Mouse (Mus musculus) intestine, embryonic 14.5 days (tissue): ENCODE data around the gene Gm13539. TPM values are rescaled to one million over a fixed set of nuclear protein-coding genes. Genes with fewer than 3 reads are reported as not detected.
"Not testable (repeated sequence)": the region's sequence is repeated elsewhere in the genome, so short reads cannot be mapped to it uniquely, and the experiment has no call there.

Source experiments
- ATAC-seq: fragments of 200-750 bp; cut with Nextera tagmentation; replicated peaks from 2 replicates; pipeline ENCODE4 v1.8.0; 2017; ENCODE audit warnings: low read depth, moderate number of reproducible peaks, moderate TSS enrichment, moderate library complexity; ENCODE audit not compliant: low FRiP score, low TSS enrichment
- DNase-seq: peaks from one replicate; pipeline ENCODE4 v3.0.0-alpha.2; 2018; ENCODE audit warnings: low spot score
- H3K27ac ChIP-seq: fragments of 300-500 bp; sonication (generic); 2 replicates; pipeline ENCODE4 v1.5.1; 2014; ENCODE audit warnings: low read depth, mild to moderate bottlenecking, control low read depth
- H3K27me3 ChIP-seq: fragments of 300-500 bp; sonication (generic); replicated peaks from 2 replicates; pipeline ENCODE4 v1.6.1; 2014; ENCODE audit warnings: low read length, control low read depth; ENCODE audit not compliant: control insufficient read depth, insufficient read depth
- H3K36me3 ChIP-seq: fragments of 300-500 bp; sonication (generic); 2 replicates; pipeline ENCODE4 v1.6.1; 2014; ENCODE audit warnings: low read length, control low read depth; ENCODE audit not compliant: control insufficient read depth, insufficient read depth
- H3K4me1 ChIP-seq: fragments of 300-500 bp; sonication (generic); replicated peaks from 2 replicates; pipeline ENCODE4 v1.6.1; 2014; ENCODE audit warnings: low read length, control low read depth, mixed read lengths; ENCODE audit not compliant: control insufficient read depth, insufficient read depth
- H3K4me2 ChIP-seq: fragments of 300-500 bp; sonication (generic); 2 replicates; pipeline ENCODE4 v1.6.1; 2014; ENCODE audit warnings: low read length
- H3K4me3 ChIP-seq: fragments of 300-500 bp; sonication (generic); 2 replicates; pipeline ENCODE4 v1.5.1; 2014; ENCODE audit warnings: low read depth, low read length, control low read depth, mixed read lengths
- H3K9ac ChIP-seq: fragments of 300-500 bp; sonication (generic); 2 replicates; pipeline ENCODE4 v1.6.1; 2014; ENCODE audit warnings: mild to moderate bottlenecking, low read length
- H3K9me3 ChIP-seq: fragments of 300-500 bp; sonication (generic); 2 replicates; pipeline ENCODE4 v1.6.1; 2016; ENCODE audit warnings: low read length, control low read depth; ENCODE audit not compliant: control insufficient read depth
- WGBS: fragments of 180-500 bp; shearing (Covaris S2); extraction: QIAGEN DNeasy Blood & Tissue Kit; methylation state at CpG from one replicate; pipeline ENCODE4 v1.1.7; 2014; 5-methylcytosine and 5-hydroxymethylcytosine counted together
- polyA plus RNA-seq: library from polyadenylated mRNA; unstranded; fragments of >200 nt; fragmentation: Nextera tagmentation; extraction: Ambion mirVana; gene quantifications from 2 replicates; pipeline ENCODE4 v1.2.1, GENCODE M21; 2014

Gm13539 gene
- polyA plus RNA-seq = not detected in 2 replicates

DNA sequence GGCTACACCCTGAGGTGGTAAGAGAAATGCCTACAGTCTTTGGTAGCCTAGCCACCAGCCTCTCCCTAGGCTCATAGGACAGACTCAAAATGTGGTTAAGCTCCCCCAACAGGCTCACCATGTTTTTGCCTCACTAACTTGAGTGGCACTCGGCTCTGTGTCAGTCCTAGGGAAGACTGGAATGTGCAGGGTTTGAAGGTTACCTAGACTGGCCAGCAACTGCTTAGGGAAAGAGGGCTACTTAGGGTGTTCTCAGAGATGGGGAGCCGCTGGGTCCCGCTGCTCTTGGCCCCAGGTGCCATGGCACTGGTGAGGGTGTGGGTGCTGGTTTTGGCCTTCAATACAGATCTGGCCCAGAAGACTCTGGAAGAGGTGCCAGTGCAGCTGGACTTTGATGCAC lies at the start of gene Gm13539:
TSS of gene Gm13539 (plus strand) at position 301 of the 400 bp plus-strand sequence.
- no peak within 1 kb of the TSS for H3K4me3 ChIP-seq
- ATAC-seq (no peak), DNase-seq (no peak)
- peaks cover 5% of the 10 kb centered on the region; the same call in 1 of the 2 replicates for H3K4me1 ChIP-seq
- H3K9me3 ChIP-seq = no peaks in the 10 kb centered on the region
- H3K9ac ChIP-seq = no peak within 1 kb of the TSS
- no peak within 1 kb of the TSS for H3K27ac ChIP-seq
- 84% methylated on average over 3 of the region's 3 CpGs for WGBS
- H3K27me3 ChIP-seq = no peaks in the 10 kb centered on the region
- H3K36me3 ChIP-seq = no peaks in the 10 kb centered on the region
- no peak within 1 kb of the TSS for H3K4me2 ChIP-seq

DNA sequence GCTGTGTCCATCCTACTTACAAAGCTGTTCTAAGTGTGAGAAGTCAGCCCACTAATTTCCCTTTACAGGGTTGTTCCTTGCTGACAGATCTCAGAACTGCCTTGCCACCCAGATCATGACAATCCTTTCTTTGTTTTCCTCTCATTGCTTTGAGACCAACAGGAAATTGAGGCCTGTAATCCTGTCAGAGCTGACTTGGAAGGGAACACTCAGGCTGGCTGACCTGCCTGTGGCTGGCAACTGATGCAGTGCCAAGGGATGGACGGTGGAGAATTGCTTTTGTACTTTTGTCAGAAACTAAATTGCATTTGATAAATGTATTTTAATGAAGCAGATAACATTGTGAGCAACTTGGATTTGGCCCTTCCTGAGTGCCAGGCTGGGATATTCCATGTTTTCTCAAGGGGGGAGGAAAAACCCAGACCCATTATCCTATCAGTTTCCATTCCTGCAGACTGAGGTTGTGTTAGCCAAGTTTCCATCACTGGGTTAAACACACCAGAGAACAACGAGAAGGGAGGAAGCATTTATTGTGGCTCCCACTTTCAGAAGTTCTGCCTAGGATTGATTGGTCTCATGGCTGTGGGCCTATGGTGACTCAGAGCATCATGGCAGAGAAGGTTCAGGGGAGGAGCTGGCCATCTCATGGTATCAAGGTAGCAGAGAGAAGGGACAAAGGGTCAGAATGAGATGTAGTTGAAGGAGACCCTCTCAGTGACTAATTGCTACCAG lies 48.7 kb upstream of the Gm13539 start:
- 57% methylated on average over 2 of the region's 2 CpGs for WGBS
- no peaks in the 10 kb centered on the region for H3K27me3 ChIP-seq
- DNase-seq = no peak
- no peaks in the 10 kb centered on the region for H3K4me1 ChIP-seq
- H3K4me3 ChIP-seq = no peak overlapping the region
- H3K36me3 ChIP-seq = no peaks in the 10 kb centered on the region
- no peak overlapping the region for H3K4me2 ChIP-seq
- no peak for ATAC-seq
- no peak overlapping the region for H3K27ac ChIP-seq
- H3K9ac ChIP-seq = no peak overlapping the region
- no peaks in the 10 kb centered on the region for H3K9me3 ChIP-seq

DNA sequence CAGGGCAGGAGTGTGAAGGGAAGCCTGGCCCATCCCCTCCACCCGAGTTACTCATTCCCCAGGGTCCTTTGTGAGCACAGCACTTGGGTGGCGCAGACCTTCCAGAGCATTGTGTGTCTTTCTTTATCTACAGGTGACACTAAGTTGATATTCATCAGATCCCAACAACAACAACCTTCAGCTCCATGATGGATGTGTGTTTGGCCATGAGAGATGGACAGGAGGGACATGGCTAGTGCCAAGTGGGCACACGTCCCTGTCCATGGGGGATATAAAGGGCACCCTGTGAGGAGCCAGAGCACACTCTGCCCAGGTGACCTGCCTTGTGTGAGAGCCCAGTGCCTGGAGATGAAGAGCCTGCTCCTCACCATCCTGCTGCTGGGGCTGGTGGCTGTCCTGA lies 45.3 kb upstream of the Gm13539 start, which contains the start of gene Obp2b:
TSS of gene Obp2b (plus strand) at position 301 of the 400 bp plus-strand sequence.
- not testable (repeated sequence) for H3K36me3 ChIP-seq, H3K4me3 ChIP-seq, H3K9me3 ChIP-seq, H3K4me2 ChIP-seq, H3K27me3 ChIP-seq, H3K4me1 ChIP-seq, H3K9ac ChIP-seq, ATAC-seq, H3K27ac ChIP-seq, DNase-seq
- 76% methylated on average over 3 of the region's 3 CpGs for WGBS

DNA sequence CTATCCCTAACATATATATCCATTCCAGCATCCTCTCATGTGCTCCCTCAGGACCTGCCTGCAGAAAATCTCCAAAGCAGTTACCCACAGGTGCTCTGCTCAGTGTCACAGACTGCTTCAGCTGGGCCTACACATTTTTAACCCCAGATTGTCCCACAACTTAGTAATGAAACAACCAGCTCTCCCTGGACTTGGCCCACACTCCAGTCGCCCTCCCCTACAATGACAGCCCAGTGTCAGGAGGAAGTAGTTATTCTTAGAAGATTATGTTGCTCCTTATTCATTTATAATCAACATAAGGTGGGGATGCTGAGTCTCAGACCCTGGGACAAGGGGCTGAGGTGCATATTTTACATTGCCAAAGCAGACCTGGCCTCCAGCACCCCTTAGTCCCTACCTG lies 40.4 kb upstream of the Gm13539 start:
- Histone ChIP-seq H3K27ac (no peak overlapping the region), H3K4me2 (no peak overlapping the region), H3K9me3 (no peaks in the 10 kb centered on the region), H3K4me3 (no peak overlapping the region), H3K4me1 (no peaks in the 10 kb centered on the region), H3K36me3 (no peaks in the 10 kb centered on the region), H3K27me3 (no peaks in the 10 kb centered on the region), H3K9ac (no peak overlapping the region)
- ATAC-seq (no peak), DNase-seq (no peak)
- WGBS = 58% methylated on average over 1 of the region's 1 CpGs

DNA sequence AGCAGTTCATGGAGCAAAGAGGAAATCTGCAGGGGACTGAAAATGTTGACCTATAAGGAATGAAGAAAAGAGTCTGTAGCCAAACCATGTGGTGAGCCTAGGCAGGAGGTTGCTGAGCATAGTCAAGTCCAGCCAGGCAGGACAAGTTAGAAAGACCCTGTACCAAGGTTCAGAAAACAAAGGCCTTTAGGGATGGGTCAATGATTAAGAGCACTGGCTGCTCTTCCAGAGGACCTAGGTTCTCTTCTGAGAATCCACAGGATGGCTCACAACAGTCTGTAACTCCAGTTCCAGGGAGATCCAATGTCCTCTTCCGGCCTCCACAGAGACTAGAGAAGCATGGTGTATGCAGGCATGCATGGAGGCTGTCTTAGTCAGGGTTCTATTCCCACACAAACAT lies 27.9 kb upstream of the Gm13539 start:
- Histone ChIP-seq H3K27ac (no peak overlapping the region), H3K36me3 (no peaks in the 10 kb centered on the region), H3K4me2 (no peak overlapping the region), H3K27me3 (no peaks in the 10 kb centered on the region), H3K9me3 (no peaks in the 10 kb centered on the region), H3K4me3 (no peak overlapping the region), H3K9ac (no peak overlapping the region), H3K4me1 (no peaks in the 10 kb centered on the region)
- WGBS = 95% methylated on average over 1 of the region's 1 CpGs
- no peak for DNase-seq
- no peak for ATAC-seq

DNA sequence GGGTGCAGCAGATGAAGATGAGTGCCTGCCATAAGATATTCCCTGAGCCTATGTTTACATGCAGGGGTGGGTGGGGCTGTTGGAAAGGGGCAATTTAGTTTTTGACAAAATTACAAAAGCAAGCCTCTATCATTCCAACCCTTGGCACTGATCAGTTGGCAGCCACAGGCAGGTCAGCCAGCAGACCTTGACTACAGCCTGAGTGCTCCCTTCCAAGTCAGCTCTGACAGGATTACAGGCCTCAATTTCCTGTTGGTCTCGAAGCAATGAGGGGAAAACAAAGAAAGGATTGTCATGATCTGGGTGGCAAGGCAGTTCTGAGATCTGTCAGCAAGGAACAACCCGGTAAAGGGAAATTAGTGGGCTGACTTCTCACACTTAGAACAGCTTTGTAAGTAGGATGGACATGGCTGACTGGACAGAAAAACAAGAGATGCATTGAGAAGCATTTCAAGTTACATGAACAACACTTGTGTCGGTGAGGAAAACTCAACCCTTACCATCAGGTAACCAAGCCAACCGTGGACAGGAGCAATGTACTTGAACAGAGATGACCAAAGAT lies 23.9 kb upstream of the Gm13539 start:
- 63% methylated on average over 4 of the region's 4 CpGs for WGBS
- DNase-seq (no peak), ATAC-seq (no peak)
- Histone ChIP-seq H3K27me3 (no peaks in the 10 kb centered on the region), H3K4me1 (no peaks in the 10 kb centered on the region), H3K4me3 (no peak overlapping the region), H3K27ac (no peak overlapping the region), H3K36me3 (no peaks in the 10 kb centered on the region), H3K4me2 (no peak overlapping the region), H3K9me3 (no peaks in the 10 kb centered on the region), H3K9ac (no peak overlapping the region)

DNA sequence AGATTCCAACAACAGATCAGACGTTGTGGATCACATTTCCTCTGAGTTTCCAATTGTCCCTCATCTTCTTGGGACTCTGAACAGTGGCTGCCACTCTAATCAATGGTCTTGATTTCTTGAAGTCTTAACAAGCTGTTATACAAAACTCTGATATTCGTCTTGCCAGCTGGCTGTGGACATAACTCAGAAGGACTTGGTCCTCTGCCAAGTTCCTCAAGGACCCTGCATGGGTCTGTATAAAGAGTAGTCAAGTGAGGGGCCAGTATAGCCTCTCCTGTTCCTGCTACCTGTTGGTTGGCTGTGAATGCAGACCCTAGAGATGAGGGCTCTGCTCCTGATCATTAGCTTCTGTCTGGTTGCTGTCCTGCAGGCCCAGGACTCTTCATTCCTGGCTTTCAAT lies 16.8 kb upstream of the Gm13539 start, which contains the start of gene Lcn3:
TSS of gene Lcn3 (plus strand) at position 301 of the 400 bp plus-strand sequence.
- H3K9me3 ChIP-seq = no peaks in the 10 kb centered on the region
- no peak for ATAC-seq
- H3K9ac ChIP-seq = no peak within 1 kb of the TSS
- no peaks in the 10 kb centered on the region for H3K4me1 ChIP-seq
- no peaks in the 10 kb centered on the region for H3K36me3 ChIP-seq
- 29% methylated on average over 2 of the region's 2 CpGs for WGBS
- no peaks in the 10 kb centered on the region for H3K27me3 ChIP-seq
- H3K27ac ChIP-seq = no peak within 1 kb of the TSS
- no peak within 1 kb of the TSS for H3K4me2 ChIP-seq
- DNase-seq = no peak
- H3K4me3 ChIP-seq = no peak within 1 kb of the TSS

DNA sequence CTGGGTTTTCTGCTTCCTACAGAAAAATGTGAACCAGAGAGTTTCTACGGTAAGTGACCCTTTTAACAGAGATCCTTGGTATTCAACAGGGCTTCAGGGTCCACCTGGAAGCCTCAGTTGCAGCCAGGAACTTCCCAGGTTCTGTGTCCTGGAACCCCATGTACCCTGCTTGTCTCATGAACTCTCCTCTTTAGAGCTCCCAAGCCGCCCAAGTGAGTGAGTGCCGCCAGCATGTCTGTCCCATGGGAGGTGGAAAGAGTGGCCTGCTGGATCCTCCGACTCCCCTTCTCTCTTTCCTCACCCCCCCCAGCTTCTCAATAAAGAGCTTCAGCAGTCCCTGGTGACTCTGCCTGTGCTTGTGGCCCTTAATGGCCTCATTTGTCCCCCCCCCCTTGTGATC lies 14.3 kb upstream of the Gm13539 start:
- DNase-seq (no peak), ATAC-seq (no peak)
- no peaks in the 10 kb centered on the region for H3K36me3 ChIP-seq
- no peak overlapping the region for H3K9ac ChIP-seq
- WGBS = 85% methylated on average over 4 of the region's 4 CpGs
- H3K9me3 ChIP-seq = no peaks in the 10 kb centered on the region
- H3K4me3 ChIP-seq = no peak overlapping the region
- no peak overlapping the region for H3K27ac ChIP-seq
- H3K4me2 ChIP-seq = no peak overlapping the region
- H3K4me1 ChIP-seq = no peaks in the 10 kb centered on the region
- H3K27me3 ChIP-seq = no peaks in the 10 kb centered on the region

DNA sequence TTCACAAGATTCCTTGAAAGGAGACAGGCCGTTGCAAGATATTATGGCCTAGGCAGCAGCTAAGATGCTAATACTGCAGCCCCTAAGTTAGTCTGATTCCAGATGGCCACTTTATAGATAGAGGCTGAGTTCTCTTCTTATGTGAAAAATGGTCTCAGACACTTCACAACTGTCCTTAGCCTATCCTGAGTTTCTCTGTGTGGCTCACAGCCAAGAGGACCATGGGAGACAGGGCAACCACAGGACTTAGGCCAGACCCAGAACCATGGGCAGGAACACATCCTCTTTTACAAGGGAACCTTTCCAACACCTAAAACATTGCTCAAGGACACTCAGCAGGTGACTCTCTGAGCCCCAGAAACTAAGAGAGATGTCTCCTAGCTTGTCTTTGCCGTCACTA lies 8.6 kb upstream of the Gm13539 start:
- Histone ChIP-seq H3K9me3 (no peaks in the 10 kb centered on the region), H3K4me2 (no peak overlapping the region), H3K27ac (no peak overlapping the region), H3K4me3 (no peak overlapping the region), H3K9ac (no peak overlapping the region), H3K36me3 (no peaks in the 10 kb centered on the region), H3K27me3 (no peaks in the 10 kb centered on the region), H3K4me1 (no peaks in the 10 kb centered on the region)
- DNase-seq (no peak), ATAC-seq (no peak)
- 81% methylated on average over 2 of the region's 2 CpGs for WGBS
